Mouse (Mus musculus) liver, embryonic 14.5 days (tissue): ENCODE data around the gene Olfr1444.

ENCODE experiments used
- CTCF ChIP-seq: IDR thresholded peaks from 2 replicates; pipeline ENCODE4 v1.5.1; 2016; ENCODE audit warnings: antibody characterized with exemption, low read depth, control low read depth
- EP300 ChIP-seq: IDR thresholded peaks from 2 replicates; pipeline ENCODE4 v1.6.1; 2016; ENCODE audit warnings: antibody characterized with exemption, low read depth

DNA sequence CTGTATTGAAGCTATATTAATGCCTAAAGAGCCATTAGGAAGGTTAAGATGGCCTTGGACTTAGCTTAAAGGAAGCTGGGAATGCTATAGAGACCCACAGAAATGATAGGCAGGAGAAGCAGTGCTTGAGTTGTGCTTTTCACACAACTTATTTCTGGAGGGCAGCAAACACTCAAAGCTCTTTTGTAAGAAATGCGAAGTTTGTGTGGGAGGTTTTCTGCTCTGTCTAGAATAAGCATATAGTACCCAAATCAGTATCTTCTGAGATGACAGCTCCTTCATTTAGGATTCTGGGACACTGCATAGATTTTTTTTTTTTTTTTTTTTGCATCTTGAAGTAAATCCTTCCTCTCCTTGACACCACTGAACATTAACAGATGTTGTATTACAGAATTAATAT is 18.6 kb upstream of the Olfr1444 start:
- TF ChIP-seq EP300 (no peak), CTCF (no peak)
